Mouse (Mus musculus) CH12.LX (cell line): ENCODE measurements at regions not wholly inside any gene's neighbourhood (a gene's known extent, or its start where the extent isn't known, plus 50 kb on each side); places are given as distances from the start of the nearest gene placed in this dataset.

Experiments used
- CTCF ChIP-seq, 2 experiments: IDR thresholded peaks in 1 of 2; conservative IDR thresholded peaks in 1 of 2; 2 replicates each; pipeline ENCODE4 v1.5.1; 2011 to 2012; ENCODE audit warnings: low read depth in 2 of 2, low read length in 2 of 2, improper control_type of control experiment in 1 of 2, inconsistent platforms in 1 of 2, mild to moderate bottlenecking in 1 of 2, moderate library complexity in 1 of 2
- EP300 ChIP-seq: IDR thresholded peaks from 2 replicates; pipeline ENCODE4 v1.6.1; 2011; ENCODE audit warnings: low read length, improper control_type of control experiment
- IRF4 ChIP-seq: IDR thresholded peaks from 2 replicates; pipeline ENCODE4 v1.6.1; 2014; ENCODE audit warnings: low read depth, mild to moderate bottlenecking, inconsistent platforms, low read length, improper control_type of control experiment
- KAT2A ChIP-seq: IDR thresholded peaks from 2 replicates; pipeline ENCODE4 v1.6.1; 2012; ENCODE audit warnings: low read length, improper control_type of control experiment, inconsistent platforms; ENCODE audit not compliant: insufficient replicate concordance
- MAFK ChIP-seq: IDR thresholded peaks from 2 replicates; pipeline ENCODE4 v1.6.1; 2011; ENCODE audit warnings: low read length, improper control_type of control experiment; ENCODE audit not compliant: insufficient replicate concordance
- POLR2A ChIP-seq: IDR thresholded peaks from 2 replicates; pipeline ENCODE4 v1.6.1; 2011; ENCODE audit warnings: low read depth, mild to moderate bottlenecking, improper control_type of control experiment, low read length
- POLR2AphosphoS2 ChIP-seq: IDR thresholded peaks from 2 replicates; pipeline ENCODE4 v1.6.1; 2011; ENCODE audit warnings: low read depth, low read length, improper control_type of control experiment
- SMC3 ChIP-seq: IDR thresholded peaks from 2 replicates; pipeline ENCODE4 v1.6.1; 2011; ENCODE audit warnings: low read depth, low read length, improper control_type of control experiment
- ZC3H11A ChIP-seq: IDR thresholded peaks from 2 replicates; pipeline ENCODE4 v1.6.1; 2012; ENCODE audit warnings: low read depth, mild to moderate bottlenecking, inconsistent platforms, low read length, improper control_type of control experiment
- ZMIZ1 ChIP-seq: IDR thresholded peaks from 2 replicates; pipeline ENCODE4 v1.6.1; 2012; ENCODE audit warnings: low read depth, mild to moderate bottlenecking, inconsistent platforms, low read length, improper control_type of control experiment
- ZNF384 ChIP-seq: IDR thresholded peaks from 2 replicates; pipeline ENCODE4 v1.6.1; 2012; ENCODE audit warnings: low read depth, low read length, improper control_type of control experiment, inconsistent platforms

DNA sequence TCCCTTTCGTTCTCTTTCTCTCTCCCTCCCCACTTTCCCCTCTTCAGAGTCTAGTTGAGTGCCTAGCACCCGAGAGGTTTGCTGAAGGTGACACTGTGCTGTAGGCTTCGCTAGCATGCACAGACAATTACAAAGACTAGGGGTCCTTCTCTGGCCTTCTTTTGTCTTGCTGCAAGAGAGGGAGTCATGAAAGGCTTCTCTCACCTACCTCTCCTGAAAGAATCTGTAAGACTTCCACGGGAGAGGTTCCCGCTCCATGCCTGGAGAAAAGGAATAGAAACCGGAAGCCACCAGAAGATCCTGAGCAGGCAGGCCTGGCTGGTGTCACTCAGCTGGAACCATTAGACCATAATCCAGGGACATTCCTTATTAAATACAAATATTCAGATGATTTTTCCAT is 56.0 kb upstream of the Nepro start:
- TF ChIP-seq EP300 (no peak), POLR2A (no peak), KAT2A (no peak), CTCF (conservative IDR thresholded peaks at IDR 0.05 in 1 of 2, IDR thresholded peaks at IDR 0.05 in 1 of 2; ENCODE audit: low read depth in 2 of 2, low read length in 2 of 2) (no peak), MAFK (no peak), ZMIZ1 (no peak), POLR2AphosphoS2 (no peak), SMC3 (no peak), IRF4 (no peak), ZC3H11A (no peak), ZNF384 (no peak)
